Mouse (Mus musculus): Measurements from ENCODE around the gene Ifi206. TPM values are rescaled to one million over a fixed set of nuclear protein-coding genes. Genes with fewer than 3 reads are reported as not detected.

The Ifi206 gene
- polyA plus RNA-seq, 1 experiment from 2014 or later, result 0.21 TPM

DNA sequence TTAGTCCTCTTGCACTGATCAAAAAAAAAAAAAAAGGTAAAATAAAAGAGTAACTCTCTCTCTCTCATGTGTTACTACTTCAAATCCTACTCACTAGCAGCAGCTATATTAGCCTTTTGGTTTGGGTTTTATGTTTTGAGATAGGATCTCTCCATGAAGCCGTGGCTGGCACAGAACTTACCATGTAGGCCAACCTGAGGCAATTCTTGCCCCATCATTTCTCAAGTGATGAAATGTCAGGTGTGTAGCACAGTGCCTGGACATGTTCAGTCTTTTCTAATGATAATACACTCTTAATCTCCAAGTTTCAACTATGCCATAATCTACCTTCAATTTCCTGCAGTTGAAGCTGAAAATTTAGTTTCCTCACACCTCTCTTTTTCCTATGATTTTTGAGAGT, 47.8 kb downstream of the Ifi206 start:
- no peak for ATAC-seq (ENCODE audit: borderline replicate concordance, extremely low read depth, low FRiP score, low TSS enrichment)
- Histone ChIP-seq H3K36me3 (no peaks in the 10 kb centered on the region), H3K4me3 (no peak overlapping the region)

GRCm38 (mm10) chr1:173441210-173441609, 49.6 kb downstream of the Ifi206 start:
- H3K36me3 ChIP-seq, result no peaks in the 10 kb centered on the region
- no peak overlapping the region for H3K4me2 ChIP-seq
- WGBS, result 64% methylated on average over 4 of the region's 4 CpGs
- no peak overlapping the region for H3K4me3 ChIP-seq
- no peak for ATAC-seq (ENCODE audit: borderline replicate concordance, extremely low read depth, low FRiP score, low TSS enrichment)
- no peak overlapping the region for H3K27ac ChIP-seq
- H3K9me3 ChIP-seq, result no peaks in the 10 kb centered on the region
- H3K4me1 ChIP-seq, result no peaks in the 10 kb centered on the region
- H3K9ac ChIP-seq, result no peak overlapping the region
- H3K27me3 ChIP-seq, result no peaks in the 10 kb centered on the region

More for the DNA sequence above, 47.8 kb downstream of the Ifi206 start:
- H3K4me1 ChIP-seq, result no peaks in the 10 kb centered on the region
- no peaks in the 10 kb centered on the region for H3K9me3 ChIP-seq
- no peak overlapping the region for H3K27ac ChIP-seq
- no peaks in the 10 kb centered on the region for H3K27me3 ChIP-seq
- 85% methylated on average over 1 of the region's 1 CpGs for WGBS
- H3K4me2 ChIP-seq, result no peak overlapping the region
- H3K9ac ChIP-seq, result no peak overlapping the region

- H3K27ac ChIP-seq, result no peak overlapping the region
- no peak overlapping the region for H3K4me2 ChIP-seq
- no peaks in the 10 kb centered on the region for H3K9me3 ChIP-seq
- 50% methylated on average over 1 of the region's 1 CpGs for WGBS
- H3K4me1 ChIP-seq, result no peaks in the 10 kb centered on the region
- H3K9ac ChIP-seq, result no peak overlapping the region
- H3K36me3 ChIP-seq, result no peaks in the 10 kb centered on the region
- no peak for ATAC-seq (ENCODE audit: borderline replicate concordance, extremely low read depth, low FRiP score, low TSS enrichment)
- H3K27me3 ChIP-seq, result no peaks in the 10 kb centered on the region
- no peak overlapping the region for H3K4me3 ChIP-seq
These were observed 50.2 kb downstream of the Ifi206 start for GRCm38 (mm10) chr1:173440681-173441080.

DNA sequence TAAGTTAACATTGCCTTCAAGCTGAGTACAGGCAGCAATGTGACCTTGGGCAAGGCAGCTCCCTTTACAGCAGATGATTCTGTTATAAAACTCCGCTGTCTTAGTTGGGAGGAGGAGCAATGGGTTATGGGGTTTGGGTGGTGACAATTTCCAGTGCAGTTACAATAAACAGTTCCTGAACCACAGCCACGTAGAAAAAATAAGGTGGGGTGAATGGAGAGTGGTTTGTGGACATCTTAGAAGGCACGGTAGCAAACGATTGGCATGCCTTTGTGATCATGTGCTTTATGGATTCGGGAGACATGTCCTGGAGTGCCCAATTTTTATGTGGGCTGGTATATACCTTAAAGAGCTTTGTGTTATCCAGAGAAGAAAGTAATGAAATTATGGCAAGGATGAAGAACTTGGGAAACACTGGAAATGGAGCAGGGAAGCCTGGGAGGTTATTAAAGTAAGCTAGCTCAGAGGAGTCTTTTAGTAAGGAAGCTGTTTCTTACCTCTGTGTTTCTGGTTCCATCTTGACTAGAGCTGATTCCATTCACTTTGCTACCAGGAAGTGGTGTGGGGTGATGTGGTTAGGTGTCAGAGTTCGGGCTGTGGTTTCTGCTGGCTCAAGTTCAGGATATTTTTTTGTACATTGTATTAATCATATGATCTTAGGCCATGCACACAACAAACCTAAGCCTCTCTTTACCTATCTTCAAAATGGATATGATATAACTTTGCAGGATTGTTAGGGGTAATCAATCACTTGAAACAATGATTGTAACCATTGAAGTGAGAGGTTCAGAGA, 53.5 kb downstream of the Ifi206 start:
- Histone ChIP-seq H3K27me3 (no peaks in the 10 kb centered on the region), H3K9me3 (no peaks in the 10 kb centered on the region), H3K9ac (no peak overlapping the region), H3K4me3 (no peak overlapping the region), H3K4me1 (no peaks in the 10 kb centered on the region), H3K27ac (no peak overlapping the region), H3K4me2 (no peak overlapping the region), H3K36me3 (no peaks in the 10 kb centered on the region)
- ATAC-seq (ENCODE audit: borderline replicate concordance, extremely low read depth, low FRiP score, low TSS enrichment), result no peak
- 65% methylated on average over 6 of the region's 6 CpGs for WGBS

DNA sequence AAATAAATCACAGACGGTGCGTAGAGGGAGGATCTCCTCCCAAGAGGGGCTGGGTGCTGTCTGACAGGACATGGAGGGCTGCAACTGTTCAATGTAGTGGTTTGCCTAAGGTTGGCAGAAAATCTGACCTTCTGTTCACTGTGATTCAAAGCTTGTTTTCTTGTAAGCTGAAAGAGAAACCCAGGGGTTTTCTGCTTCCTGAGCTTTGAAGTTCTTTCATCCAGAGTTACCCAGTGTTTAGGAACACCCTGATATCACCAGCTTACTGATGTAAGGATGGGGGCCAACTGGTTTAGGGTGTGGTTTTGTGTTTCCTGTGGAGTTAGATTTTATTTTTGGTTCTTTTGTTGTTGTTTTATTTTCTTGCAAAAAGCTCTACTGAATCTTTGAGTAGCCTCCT, 58.4 kb downstream of the Ifi206 start:
- 61% methylated on average over 2 of the region's 2 CpGs for WGBS
- H3K36me3 ChIP-seq, result no peaks in the 10 kb centered on the region
- H3K4me3 ChIP-seq, result no peak overlapping the region
- H3K9me3 ChIP-seq, result no peaks in the 10 kb centered on the region
- no peak for ATAC-seq (ENCODE audit: borderline replicate concordance, extremely low read depth, low FRiP score, low TSS enrichment)
- no peaks in the 10 kb centered on the region for H3K27me3 ChIP-seq
- no peaks in the 10 kb centered on the region for H3K4me1 ChIP-seq
- H3K9ac ChIP-seq, result no peak overlapping the region
- no peak overlapping the region for H3K27ac ChIP-seq
- H3K4me2 ChIP-seq, result no peak overlapping the region

DNA sequence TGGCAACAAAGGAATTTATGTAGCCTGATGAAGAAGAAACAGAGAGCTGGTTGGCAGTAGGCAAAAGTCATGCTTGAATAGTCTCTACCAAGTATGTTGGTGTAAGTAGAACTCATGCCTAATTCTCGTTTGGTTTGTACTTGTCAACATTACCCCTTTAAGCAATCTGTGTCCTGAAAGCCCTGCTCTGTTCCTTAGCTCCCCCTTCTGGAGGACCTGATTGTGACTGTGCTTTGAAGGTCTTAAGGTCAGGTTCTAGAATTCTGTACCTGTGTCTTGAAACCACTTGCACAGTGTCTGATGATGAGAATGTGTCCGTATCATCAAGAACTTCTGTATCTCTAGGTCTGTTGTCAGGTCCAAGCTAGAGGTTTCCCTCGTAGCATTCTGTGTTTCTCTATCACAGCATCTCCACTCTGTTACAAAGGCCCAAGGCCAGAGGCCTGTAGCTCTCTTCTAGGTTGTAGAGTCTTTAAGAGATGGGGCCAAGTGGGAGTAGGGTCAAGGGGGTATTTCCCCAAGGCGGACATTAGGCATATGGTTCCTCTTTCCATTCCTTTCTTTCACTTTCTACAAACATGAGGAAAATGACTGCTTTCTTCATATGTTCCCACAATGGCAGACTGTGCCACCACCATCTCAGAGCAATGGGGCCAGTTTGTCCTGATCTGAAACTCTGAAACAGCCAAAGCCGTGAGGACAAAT, 60.7 kb downstream of the Ifi206 start:
- Histone ChIP-seq H3K4me3 (no peak overlapping the region), H3K36me3 (no peaks in the 10 kb centered on the region), H3K4me1 (no peaks in the 10 kb centered on the region), H3K9me3 (no peaks in the 10 kb centered on the region), H3K4me2 (no peak overlapping the region), H3K27ac (no peak overlapping the region), H3K9ac (no peak overlapping the region), H3K27me3 (no peaks in the 10 kb centered on the region)
- 75% methylated on average over 5 of the region's 5 CpGs for WGBS
- no peak for ATAC-seq (ENCODE audit: borderline replicate concordance, extremely low read depth, low FRiP score, low TSS enrichment)

- no peaks in the 10 kb centered on the region for H3K4me1 ChIP-seq
- H3K9ac ChIP-seq, result no peak overlapping the region
- H3K4me3 ChIP-seq, result no peak overlapping the region
- H3K4me2 ChIP-seq, result no peak overlapping the region
- no peaks in the 10 kb centered on the region for H3K36me3 ChIP-seq
- no peaks in the 10 kb centered on the region for H3K27me3 ChIP-seq
- ATAC-seq (ENCODE audit: borderline replicate concordance, extremely low read depth, low FRiP score, low TSS enrichment), result no peak
- no peaks in the 10 kb centered on the region for H3K9me3 ChIP-seq
- no peak overlapping the region for H3K27ac ChIP-seq
- WGBS, result 71% methylated on average over 8 of the region's 8 CpGs
These were observed 63.5 kb downstream of the Ifi206 start for GRCm38 (mm10) chr1:173427385-173427784.

DNA sequence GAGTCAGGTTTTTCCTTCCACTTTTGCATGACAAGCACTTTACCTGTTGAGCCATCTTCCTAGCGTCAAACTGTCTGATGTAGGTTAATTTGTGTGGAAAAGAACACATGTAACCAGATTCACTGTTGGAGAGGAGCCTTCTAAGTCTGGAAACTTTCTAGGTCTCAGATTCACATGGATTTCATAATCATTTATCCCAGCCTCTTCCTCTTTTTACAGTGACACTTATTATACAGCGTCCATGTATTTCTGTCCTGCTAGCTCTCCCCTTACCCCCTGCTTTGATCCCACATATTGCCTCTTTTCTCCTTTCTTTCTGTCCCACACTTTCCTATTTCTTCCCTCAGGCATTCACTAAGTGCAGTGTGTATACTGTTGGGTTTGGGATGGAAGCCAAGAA, 64.5 kb downstream of the Ifi206 start:
- ATAC-seq (ENCODE audit: borderline replicate concordance, extremely low read depth, low FRiP score, low TSS enrichment), result no peak
- 72% methylated on average over 2 of the region's 2 CpGs for WGBS
- no peak overlapping the region for H3K4me2 ChIP-seq
- no peak overlapping the region for H3K27ac ChIP-seq
- no peaks in the 10 kb centered on the region for H3K36me3 ChIP-seq
- H3K9me3 ChIP-seq, result no peaks in the 10 kb centered on the region
- H3K9ac ChIP-seq, result no peak overlapping the region
- no peak overlapping the region for H3K4me3 ChIP-seq
- no peaks in the 10 kb centered on the region for H3K4me1 ChIP-seq
- no peaks in the 10 kb centered on the region for H3K27me3 ChIP-seq

GRCm38 (mm10) chr1:173420374-173420773, 70.5 kb downstream of the Ifi206 start:
- Histone ChIP-seq H3K9ac (no peak overlapping the region), H3K4me2 (no peak overlapping the region), H3K9me3 (no peaks in the 10 kb centered on the region), H3K36me3 (no peaks in the 10 kb centered on the region), H3K4me1 (no peaks in the 10 kb centered on the region), H3K27me3 (no peaks in the 10 kb centered on the region), H3K27ac (no peak overlapping the region), H3K4me3 (no peak overlapping the region)
- no peak for ATAC-seq (ENCODE audit: borderline replicate concordance, extremely low read depth, low FRiP score, low TSS enrichment)
- 70% methylated on average over 6 of the region's 6 CpGs for WGBS

GRCm38 (mm10) chr1:173418936-173419621, 71.8 kb downstream of the Ifi206 start:
- Histone ChIP-seq H3K4me1 (no peaks in the 10 kb centered on the region), H3K9me3 (no peaks in the 10 kb centered on the region), H3K4me3 (no peak overlapping the region), H3K9ac (no peak overlapping the region), H3K27me3 (no peaks in the 10 kb centered on the region), H3K27ac (no peak overlapping the region), H3K36me3 (no peaks in the 10 kb centered on the region), H3K4me2 (no peak overlapping the region)
- 80% methylated on average over 1 of the region's 1 CpGs for WGBS
- ATAC-seq (ENCODE audit: borderline replicate concordance, extremely low read depth, low FRiP score, low TSS enrichment), result no peak

- no peaks in the 10 kb centered on the region for H3K9me3 ChIP-seq
- 84% methylated on average over 3 of the region's 3 CpGs for WGBS
- no peak overlapping the region for H3K27ac ChIP-seq
- no peak overlapping the region for H3K4me2 ChIP-seq
- no peaks in the 10 kb centered on the region for H3K4me1 ChIP-seq
- no peaks in the 10 kb centered on the region for H3K27me3 ChIP-seq
- no peak overlapping the region for H3K9ac ChIP-seq
- no peak overlapping the region for H3K4me3 ChIP-seq
- ATAC-seq (ENCODE audit: borderline replicate concordance, extremely low read depth, low FRiP score, low TSS enrichment), result no peak
- H3K36me3 ChIP-seq, result no peaks in the 10 kb centered on the region
These were observed 72.3 kb downstream of the Ifi206 start for GRCm38 (mm10) chr1:173418516-173418915.
